7 mouse cellular contexts compared by ENCODE assay signal in the genomic region with DNA sequence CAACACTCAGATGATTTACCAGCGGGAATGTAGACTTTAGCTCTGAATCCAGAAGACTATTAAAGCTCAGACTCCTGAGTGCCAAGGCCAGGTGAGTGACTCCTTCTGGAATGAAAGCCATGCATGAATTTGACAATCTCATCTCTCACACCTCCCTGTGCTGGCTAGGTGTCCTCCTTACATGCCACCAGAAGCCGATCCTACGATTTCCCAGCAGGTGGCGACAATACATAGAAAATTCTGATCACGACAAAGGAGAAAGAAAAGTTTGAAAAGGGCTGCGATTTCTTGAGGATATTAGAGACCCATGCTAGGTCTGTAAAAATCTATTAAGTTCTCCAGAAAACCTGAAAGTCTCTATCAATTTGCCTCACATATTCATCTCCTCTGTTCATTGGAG.
DNase-seq lines count a peak whose midpoint lies in the region; ATAC-seq and TF ChIP-seq lines count a peak whose summit lies in the region.

No protein-coding gene starts in this region.

- H3K9me3 ChIP-seq in ES-E14 (ENCODE audit: control insufficient read depth, insufficient read depth, low read depth, low read length): no peaks in the 10 kb centered on the region
- H3K9me3 ChIP-seq in embryonic facial prominence, embryonic 11.5 days (replicated peaks; ENCODE audit: control insufficient read depth, low read length): no peaks in the 10 kb centered on the region

- no peak for ATAC-seq in embryonic facial prominence, embryonic 11.5 days (replicated peaks; ENCODE audit: insufficient number of reproducible peaks, low FRiP score, low TSS enrichment, low read depth)

- 15% methylated on average over 6 of the region's 6 CpGs for WGBS in embryonic facial prominence, embryonic 11.5 days

- no peak overlapping the region for H3K9ac ChIP-seq in ES-E14 (ENCODE audit: insufficient read depth, low read depth, low read length, poor library complexity, severe bottlenecking)
- no peak overlapping the region for H3K9ac ChIP-seq in embryonic facial prominence, embryonic 11.5 days (replicated peaks; ENCODE audit: low read length)

- no peak overlapping the region for H3K4me2 ChIP-seq in embryonic facial prominence, embryonic 11.5 days (ENCODE audit: low read depth, low read length)

- H3K27me3 ChIP-seq in embryonic facial prominence, embryonic 11.5 days (ENCODE audit: control insufficient read depth, insufficient read depth, low read length): no peaks in the 10 kb centered on the region

- H3K36me3 ChIP-seq in ES-E14 (ENCODE audit: control insufficient read depth, insufficient read depth, low read length, poor library complexity, severe bottlenecking): no peaks in the 10 kb centered on the region
- no peaks in the 10 kb centered on the region for H3K36me3 ChIP-seq in embryonic facial prominence, embryonic 11.5 days (replicated peaks; ENCODE audit: control insufficient read depth, insufficient read depth, low read depth, low read length)

- intact Hi-C loops in heart, postnatal 25 days (cut with DNase I): loop anchor here (1.0 kb wide), 1 partner anchor 570 kb away; the partner anchor contains the start of gene Thbs1

- peak; percentile 37 for DNase-seq in ES-E14 (ENCODE audit: low read depth, low spot score)
- peak; percentile 43 for DNase-seq in adrenal gland, adult 8-10 months
- peak; percentile 83 for DNase-seq in embryonic facial prominence, embryonic 11.5 days (ENCODE audit: low spot score)
- peak; percentile 3 for DNase-seq in heart, postnatal 25 days (ENCODE audit: low spot score)
- peak; percentile 80 for DNase-seq in layer of hippocampus, adult 9-10 months (ENCODE audit: low spot score)
- peak; percentile 73 for DNase-seq in lung, postnatal 14 days
- peak; percentile 80 to 86 for DNase-seq in right cerebral cortex, postnatal 10 days (ENCODE audit: low spot score in 2 of 2)

- no peak overlapping the region for H3K27ac ChIP-seq in ES-E14 (ENCODE audit: insufficient read depth, low read depth, low read length, poor library complexity, severe bottlenecking)
- H3K27ac ChIP-seq in embryonic facial prominence, embryonic 11.5 days (replicated peaks; ENCODE audit: low read depth, low read length): no peak overlapping the region

- in situ Hi-C loops in ES-E14 (cut with MboI; ENCODE audit: low sequenced_read_pairs in 2 of 2, unreplicated experiment in 2 of 2): loop anchor here (10.0 to 25.0 kb wide), 2 partner anchors 696 to 703 kb away; no protein-coding TSS in a partner anchor

- no peak overlapping the region for H3K4me3 ChIP-seq in ES-E14 (ENCODE audit: insufficient read depth in 1 of 2, low read depth in 1 of 2, low read length in 2 of 2, poor library complexity in 1 of 2, severe bottlenecking in 1 of 2)
- H3K4me3 ChIP-seq in embryonic facial prominence, embryonic 11.5 days (ENCODE audit: low read depth, low read length): no peak overlapping the region

- H3K4me1 ChIP-seq in ES-E14 (ENCODE audit: control insufficient read depth in 2 of 2, insufficient read depth in 2 of 2, low read length in 2 of 2, poor library complexity in 1 of 2): no peaks in the 10 kb centered on the region
- H3K4me1 ChIP-seq in embryonic facial prominence, embryonic 11.5 days (ENCODE audit: control insufficient read depth, insufficient read depth, low read length): no peaks in the 10 kb centered on the region

TF ChIP-seq in ES-E14, 5 proteins besides CTCF, POLR2A, EP300 and RAD21:
- no peak for TF ChIP-seq MAFK (IDR thresholded peaks at IDR 0.05; ENCODE audit: insufficient read depth, low read depth, low read length)
- TF ChIP-seq HCFC1 (IDR thresholded peaks at IDR 0.05; ENCODE audit: borderline replicate concordance, insufficient read depth, low read length): no peak
- no peak for TF ChIP-seq CHD2 (IDR thresholded peaks at IDR 0.05; ENCODE audit: low read depth, low read length)
- no peak for TF ChIP-seq ZC3H11A (IDR thresholded peaks at IDR 0.05; ENCODE audit: borderline replicate concordance, low read depth, low read length)
- no peak for TF ChIP-seq ZNF384 (IDR thresholded peaks at IDR 0.05; ENCODE audit: low read depth, low read length)
TF ChIP-seq in ES-E14: peak in this region for 0.

Comparison
In these comparisons a context has a peak if more than half of its experiments do, and no peak if none do; other contexts are left out.
1. DNase-seq: peak in every context shown above with its lines; median percentile 83 in embryonic facial prominence, embryonic 11.5 days; 83 in right cerebral cortex, postnatal 10 days; 80 in layer of hippocampus, adult 9-10 months; 73 in lung, postnatal 14 days; 43 in adrenal gland, adult 8-10 months; 37 in ES-E14; 3 in heart, postnatal 25 days.